Mouse (Mus musculus): ENCODE data around the gene Wsb1. TPM values are rescaled to one million over a fixed set of nuclear protein-coding genes. Genes with fewer than 3 reads are reported as not detected.

Gene Wsb1
- total RNA-seq (2023) = 100 to 1,000 TPM; 113 to 138 TPM

GRCm38 (mm10) chr11:79254391-79255098 is at the start of gene Wsb1:
Gene Wsb1 (minus strand): TSS chr11:79254671.

GRCm38 (mm10) chr11:79296856-79297491 is 42.5 kb upstream of the Wsb1 start, which contains the start of gene Gm9964:
Gene Gm9964 (minus strand): TSS chr11:79296906.

Other genes starting within 250 kb of the Wsb1 start
- 10 to 100 TPM; 20.3 to 26.6 TPM for gene Ksr1, start 108.3 kb downstream of the Wsb1 start, total RNA-seq (2023)
- 1 to 10 TPM; 1.1 to 1.6 TPM for gene Gm9964, start 42.2 kb upstream of the Wsb1 start, total RNA-seq (2023)
- gene Nf1, start 85.0 kb upstream of the Wsb1 start, total RNA-seq (2023) = 10 to 100 TPM; 20.0 to 24.4 TPM
- under 1 TPM; 0.55 to 0.83 TPM for gene Omg, start 249.4 kb upstream of the Wsb1 start, total RNA-seq (2023)

Data from T-cell, adult 66 days (primary cell).